Mouse (Mus musculus) testis, adult 2 months (tissue): ENCODE measurements around the gene Igfbp5.

Experiments
- CTCF ChIP-seq: fragments of 200-500 bp; IDR thresholded peaks from 2 replicates; pipeline ENCODE4 v1.5.1; 2012; ENCODE audit warnings: low read depth, mild to moderate bottlenecking, inconsistent platforms, low read length, moderate library complexity; ENCODE audit not compliant: control insufficient read depth, insufficient read depth, insufficient replicate concordance
- POLR2A ChIP-seq: fragments of 200-500 bp; IDR thresholded peaks from 2 replicates; pipeline ENCODE4 v1.6.1; 2012; ENCODE audit warnings: low read depth, mild to moderate bottlenecking, inconsistent platforms, low read length, moderate library complexity; ENCODE audit not compliant: control insufficient read depth

DNA sequence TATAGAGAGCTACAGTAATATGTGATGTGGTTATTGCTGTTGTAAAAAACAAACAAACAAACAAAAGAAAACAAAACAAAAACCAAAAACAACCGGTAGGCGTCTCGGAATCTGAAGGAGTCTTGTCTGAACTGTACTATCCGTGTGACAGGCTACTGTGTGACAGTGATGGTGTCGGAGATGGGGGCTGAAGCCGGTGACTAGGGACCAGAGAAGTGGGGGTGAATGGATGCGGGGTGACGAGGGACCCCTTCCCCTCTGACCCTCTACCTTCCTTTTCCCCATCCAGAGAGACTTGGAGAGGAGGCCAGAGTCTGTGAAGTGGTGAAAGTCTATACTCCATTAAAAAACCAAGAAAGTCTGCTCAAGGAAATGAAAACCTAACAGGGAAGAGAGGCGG, 16.4 kb downstream of the Igfbp5 start:
- TF ChIP-seq POLR2A = no peak
- TF ChIP-seq CTCF = no peak
